Mouse (Mus musculus) 416B (cell line): ENCODE results near the gene Ninj2.

Source experiments
- DNase-seq: peaks from one replicate; pipeline ENCODE4 v3.0.0; 2011; ENCODE audit warnings: low read depth

Gene Ninj2

GRCm38 (mm10) chr6:120199638-120200394 is 106.7 kb downstream of the Ninj2 start:
- DNase-seq = no peak

- DNase-seq = no peak
Measured at GRCm38 (mm10) chr6:120201956-120202355, 108.8 kb downstream of the Ninj2 start.

- DNase-seq = no peak
Measured at GRCm38 (mm10) chr6:120202406-120202805, 109.3 kb downstream of the Ninj2 start.

GRCm38 (mm10) chr6:120206586-120206985 is 113.4 kb downstream of the Ninj2 start:
- no peak for DNase-seq

GRCm38 (mm10) chr6:120211536-120211935 is 118.4 kb downstream of the Ninj2 start:
- no peak for DNase-seq

- DNase-seq = no peak
Measured at GRCm38 (mm10) chr6:120216702-120217101, 123.6 kb downstream of the Ninj2 start.

- DNase-seq = peak; percentile 28
Measured at GRCm38 (mm10) chr6:120219281-120219680, 126.1 kb downstream of the Ninj2 start.

GRCm38 (mm10) chr6:120222669-120223068 is 129.5 kb downstream of the Ninj2 start:
- peak; percentile 70 for DNase-seq

- no peak for DNase-seq
Measured at GRCm38 (mm10) chr6:120225355-120225754, 132.2 kb downstream of the Ninj2 start.

- DNase-seq = no peak
Measured at GRCm38 (mm10) chr6:120227068-120227467, 133.9 kb downstream of the Ninj2 start.

GRCm38 (mm10) chr6:120229806-120230205 is 136.7 kb downstream of the Ninj2 start:
- DNase-seq = no peak

GRCm38 (mm10) chr6:120230441-120230840 is 137.3 kb downstream of the Ninj2 start:
- no peak for DNase-seq

- no peak for DNase-seq
Measured at GRCm38 (mm10) chr6:120232885-120233284, 139.7 kb downstream of the Ninj2 start.

GRCm38 (mm10) chr6:120235874-120236273 is 142.7 kb downstream of the Ninj2 start:
- no peak for DNase-seq

GRCm38 (mm10) chr6:120240461-120240860 is 147.3 kb downstream of the Ninj2 start:
- DNase-seq = no peak

- DNase-seq = no peak
Measured at GRCm38 (mm10) chr6:120241453-120241852, 148.3 kb downstream of the Ninj2 start.

- DNase-seq = no peak
Measured at GRCm38 (mm10) chr6:120242530-120242929, 149.4 kb downstream of the Ninj2 start.

GRCm38 (mm10) chr6:120243250-120243649 is 150.1 kb downstream of the Ninj2 start:
- no peak for DNase-seq

GRCm38 (mm10) chr6:120246676-120247075 is 153.5 kb downstream of the Ninj2 start:
- no peak for DNase-seq

- no peak for DNase-seq
Measured at GRCm38 (mm10) chr6:120249831-120250230, 156.7 kb downstream of the Ninj2 start.
